Mouse (Mus musculus): Measurements from ENCODE around the gene Atrip. TPM values are rescaled to one million over a fixed set of nuclear protein-coding genes. Genes with fewer than 3 reads are reported as not detected.

Atrip gene
- polyA plus RNA-seq, 2 experiments = 25.1 to 30.5 TPM

DNA sequence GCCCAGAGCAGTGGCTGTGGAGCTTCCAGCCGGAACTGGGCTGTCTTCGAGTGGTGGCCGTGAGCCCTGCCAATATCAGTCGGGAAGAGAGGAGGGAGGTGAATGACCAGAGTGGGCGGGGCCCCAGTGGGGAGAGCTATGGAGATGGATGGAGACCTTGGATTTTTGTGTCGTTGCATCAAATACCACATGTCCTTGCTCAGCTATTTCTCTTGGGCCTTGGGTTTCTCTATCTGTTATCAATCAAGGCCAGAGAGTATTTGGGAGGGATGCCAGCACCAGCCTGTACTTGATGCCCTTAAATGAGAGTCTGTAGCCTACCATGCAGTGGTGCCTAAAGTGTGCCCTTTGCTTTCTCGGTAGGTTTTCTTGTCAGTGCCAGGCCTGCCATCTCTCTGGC is 29.3 kb upstream of the Atrip start:
- Histone ChIP-seq H3K9me3 (ENCODE audit: control insufficient read depth, low read length) (no peaks in the 10 kb centered on the region), H3K4me2 (replicated peaks; ENCODE audit: low read depth, low read length, severe bottlenecking) (no peak overlapping the region), H3K4me1 (ENCODE audit: control insufficient read depth, insufficient read depth, low read length) (peaks cover 25% of the 10 kb centered on the region), H3K4me3 (replicated peaks; ENCODE audit: low read length) (no peak overlapping the region), H3K27me3 (ENCODE audit: control insufficient read depth, insufficient read depth, low read length) (no peaks in the 10 kb centered on the region), H3K36me3 (ENCODE audit: control insufficient read depth, insufficient read depth, low read length) (peaks cover 75% of the 10 kb centered on the region), H3K27ac (replicated peaks; ENCODE audit: low read depth, low read length) (no peak overlapping the region), H3K9ac (ENCODE audit: low read depth, low read length, severe bottlenecking) (no peak overlapping the region)
- no peak for DNase-seq (ENCODE audit: low spot score)
- TF ChIP-seq POLR2A (IDR thresholded peaks at IDR 0.05; ENCODE audit: borderline replicate concordance, extremely low read depth, insufficient read depth, insufficient read length) = no peak
- 86% methylated on average over 7 of the region's 7 CpGs for WGBS
- ATAC-seq (ENCODE audit: low FRiP score, low read depth) = no peak

DNA sequence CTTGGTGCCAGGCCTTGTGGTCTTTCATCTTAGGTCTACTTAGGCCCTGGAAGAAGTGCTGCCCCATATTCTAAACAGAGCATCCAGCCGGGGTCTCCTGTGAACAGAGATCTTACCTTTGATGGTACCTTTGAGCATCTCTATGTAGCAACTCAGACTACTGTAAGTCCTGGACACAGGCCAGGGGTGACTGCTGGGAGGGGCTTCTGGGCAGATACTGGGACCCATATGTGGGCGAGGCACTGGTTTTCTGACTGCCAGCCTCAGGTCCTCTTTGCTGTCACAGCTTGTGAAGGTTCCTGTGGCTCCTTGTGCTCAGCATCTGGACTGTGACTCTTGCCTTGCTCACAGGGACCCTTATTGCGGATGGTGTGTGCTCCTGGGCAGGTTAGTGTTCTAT is 28.6 kb upstream of the Atrip start:
- 83% methylated on average over 3 of the region's 3 CpGs for WGBS

DNA sequence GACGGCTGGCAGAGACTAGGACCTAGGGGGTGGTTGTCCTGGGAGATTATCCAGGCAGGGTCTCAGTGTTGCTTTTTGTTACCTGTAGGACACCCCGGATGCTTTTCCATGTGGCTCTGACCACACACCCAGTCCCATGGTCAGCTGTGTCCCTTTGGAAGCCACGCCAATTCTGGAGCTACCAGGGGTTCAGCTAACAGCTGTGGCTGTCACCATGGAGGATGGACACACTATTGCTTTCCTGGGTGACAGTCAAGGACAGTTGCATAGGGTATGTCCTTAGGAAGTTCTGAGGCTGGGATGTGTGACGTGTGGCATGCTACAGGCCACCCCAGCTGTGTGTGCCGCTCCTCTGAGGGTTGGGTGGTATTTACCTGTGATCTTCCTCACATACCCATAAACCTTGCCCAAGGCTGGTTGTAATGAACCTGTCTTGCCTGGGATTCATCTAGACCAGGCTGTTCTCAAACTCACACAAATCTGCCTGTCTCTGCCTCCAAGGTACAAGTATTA is 28.1 kb upstream of the Atrip start:
- Histone ChIP-seq H3K9ac (ENCODE audit: low read depth, low read length, severe bottlenecking) (no peak overlapping the region), H3K4me2 (replicated peaks; ENCODE audit: low read depth, low read length, severe bottlenecking) (no peak overlapping the region), H3K27me3 (ENCODE audit: control insufficient read depth, insufficient read depth, low read length) (no peaks in the 10 kb centered on the region), H3K9me3 (ENCODE audit: control insufficient read depth, low read length) (no peaks in the 10 kb centered on the region), H3K4me3 (replicated peaks; ENCODE audit: low read length) (no peak overlapping the region), H3K27ac (replicated peaks; ENCODE audit: low read depth, low read length) (no peak overlapping the region), H3K4me1 (ENCODE audit: control insufficient read depth, insufficient read depth, low read length) (peaks cover 37% of the 10 kb centered on the region), H3K36me3 (ENCODE audit: control insufficient read depth, insufficient read depth, low read length) (peaks cover 65% of the 10 kb centered on the region)
- 94% methylated on average over 5 of the region's 5 CpGs for WGBS
- ATAC-seq (ENCODE audit: low FRiP score, low read depth) (no peak), DNase-seq (ENCODE audit: low spot score) (no peak)
- TF ChIP-seq POLR2A (IDR thresholded peaks at IDR 0.05; ENCODE audit: borderline replicate concordance, extremely low read depth, insufficient read depth, insufficient read length) = no peak

More for the DNA sequence above, 28.6 kb upstream of the Atrip start:
- no peak overlapping the region for H3K4me3 ChIP-seq (replicated peaks; ENCODE audit: low read length)
- H3K4me1 ChIP-seq (ENCODE audit: control insufficient read depth, insufficient read depth, low read length) = peaks cover 31% of the 10 kb centered on the region
- H3K9me3 ChIP-seq (ENCODE audit: control insufficient read depth, low read length) = no peaks in the 10 kb centered on the region
- DNase-seq (ENCODE audit: low spot score) = no peak
- no peak for TF ChIP-seq POLR2A (IDR thresholded peaks at IDR 0.05; ENCODE audit: borderline replicate concordance, extremely low read depth, insufficient read depth, insufficient read length)
- H3K9ac ChIP-seq (ENCODE audit: low read depth, low read length, severe bottlenecking) = no peak overlapping the region
- H3K27me3 ChIP-seq (ENCODE audit: control insufficient read depth, insufficient read depth, low read length) = no peaks in the 10 kb centered on the region
- H3K36me3 ChIP-seq (ENCODE audit: control insufficient read depth, insufficient read depth, low read length) = peaks cover 68% of the 10 kb centered on the region
- ATAC-seq (ENCODE audit: low FRiP score, low read depth) = no peak
- no peak overlapping the region for H3K4me2 ChIP-seq (replicated peaks; ENCODE audit: low read depth, low read length, severe bottlenecking)
- no peak overlapping the region for H3K27ac ChIP-seq (replicated peaks; ENCODE audit: low read depth, low read length)

DNA sequence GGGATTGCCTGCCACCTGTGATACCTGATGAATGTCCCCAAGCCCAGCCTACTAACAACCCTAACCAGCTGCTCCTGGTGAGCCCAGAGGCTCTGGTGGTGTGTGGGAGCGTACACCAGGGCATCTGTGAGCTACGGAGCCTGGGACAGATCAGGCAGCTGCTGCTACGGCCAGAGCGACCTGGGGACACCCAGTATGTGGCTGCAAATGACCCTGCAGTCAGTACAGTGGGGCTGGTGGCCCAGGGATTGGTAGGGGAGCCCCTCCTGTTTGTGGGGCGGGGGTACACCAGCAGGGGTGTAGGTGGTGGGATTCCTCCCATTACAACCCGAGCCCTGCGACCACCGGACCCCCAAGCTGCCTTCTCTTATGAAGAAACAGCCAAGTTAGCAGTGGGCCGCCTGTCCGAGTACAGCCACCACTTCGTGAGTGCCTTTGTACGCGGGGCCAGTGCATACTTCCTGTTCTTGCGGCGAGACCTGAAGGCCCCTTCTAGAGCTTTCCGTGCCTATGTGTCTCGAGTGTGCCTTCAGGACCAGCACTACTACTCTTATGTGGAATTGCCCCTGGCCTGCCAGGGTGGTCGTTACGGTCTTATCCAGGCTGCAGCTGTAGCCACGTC is 26.5 kb upstream of the Atrip start:
- Histone ChIP-seq H3K27me3 (ENCODE audit: control insufficient read depth, insufficient read depth, low read length) (no peaks in the 10 kb centered on the region), H3K9me3 (ENCODE audit: control insufficient read depth, low read length) (no peaks in the 10 kb centered on the region), H3K36me3 (ENCODE audit: control insufficient read depth, insufficient read depth, low read length) (peaks cover 50% of the 10 kb centered on the region), H3K4me3 (replicated peaks; ENCODE audit: low read length) (no peak overlapping the region), H3K9ac (ENCODE audit: low read depth, low read length, severe bottlenecking) (no peak overlapping the region), H3K4me2 (replicated peaks; ENCODE audit: low read depth, low read length, severe bottlenecking) (no peak overlapping the region), H3K4me1 (ENCODE audit: control insufficient read depth, insufficient read depth, low read length) (peaks cover 46% of the 10 kb centered on the region), H3K27ac (replicated peaks; ENCODE audit: low read depth, low read length) (no peak overlapping the region)
- TF ChIP-seq POLR2A (IDR thresholded peaks at IDR 0.05; ENCODE audit: borderline replicate concordance, extremely low read depth, insufficient read depth, insufficient read length) = no peak
- ATAC-seq (ENCODE audit: low FRiP score, low read depth) (no peak), DNase-seq (ENCODE audit: low spot score) (no peak)
- 87% methylated on average over 20 of the region's 20 CpGs for WGBS

DNA sequence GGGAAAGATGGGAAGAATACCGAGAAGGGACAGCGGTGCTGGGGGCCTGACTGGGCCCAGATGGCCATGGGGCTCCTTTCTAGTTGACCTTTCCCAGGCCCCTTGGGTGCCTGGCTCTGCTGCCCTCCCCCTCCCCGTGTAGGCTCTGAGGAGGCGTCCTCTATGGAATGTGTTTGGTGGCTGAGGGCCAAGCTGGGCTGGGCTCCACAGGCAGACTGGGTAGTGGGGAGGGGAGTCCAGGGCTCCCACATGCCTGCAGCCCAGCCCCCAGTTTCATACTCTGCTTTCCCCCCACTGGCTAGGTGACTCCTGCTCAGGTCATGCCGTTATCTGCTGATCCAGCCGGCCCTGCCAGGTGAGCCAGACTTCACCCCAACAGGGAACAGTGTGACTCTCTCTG is 25.0 kb upstream of the Atrip start:
- DNase-seq (ENCODE audit: low spot score) (peak; percentile 57), ATAC-seq (ENCODE audit: low FRiP score, low read depth) (no peak)
- H3K9ac ChIP-seq (ENCODE audit: low read depth, low read length, severe bottlenecking) = peak overlapping the region; percentile 12; the same call in 1 of the 2 replicates

More for the DNA sequence above, 25.0 kb upstream of the Atrip start:
- H3K9me3 ChIP-seq (ENCODE audit: control insufficient read depth, low read length) = no peaks in the 10 kb centered on the region
- H3K4me2 ChIP-seq (replicated peaks; ENCODE audit: low read depth, low read length, severe bottlenecking) = peak overlapping the region; percentile 90
- H3K4me3 ChIP-seq (replicated peaks; ENCODE audit: low read length) = no peak overlapping the region
- H3K27ac ChIP-seq (replicated peaks; ENCODE audit: low read depth, low read length) = peak overlapping the region; percentile 100
- peaks cover 46% of the 10 kb centered on the region for H3K4me1 ChIP-seq (ENCODE audit: control insufficient read depth, insufficient read depth, low read length)
- WGBS = 49% methylated on average over 5 of the region's 6 CpGs
- peaks cover 37% of the 10 kb centered on the region for H3K36me3 ChIP-seq (ENCODE audit: control insufficient read depth, insufficient read depth, low read length)
- H3K27me3 ChIP-seq (ENCODE audit: control insufficient read depth, insufficient read depth, low read length) = no peaks in the 10 kb centered on the region
- TF ChIP-seq POLR2A (IDR thresholded peaks at IDR 0.05; ENCODE audit: borderline replicate concordance, extremely low read depth, insufficient read depth, insufficient read length) = no peak
